8 mouse cellular contexts compared by ENCODE assay signal in the genomic region with DNA sequence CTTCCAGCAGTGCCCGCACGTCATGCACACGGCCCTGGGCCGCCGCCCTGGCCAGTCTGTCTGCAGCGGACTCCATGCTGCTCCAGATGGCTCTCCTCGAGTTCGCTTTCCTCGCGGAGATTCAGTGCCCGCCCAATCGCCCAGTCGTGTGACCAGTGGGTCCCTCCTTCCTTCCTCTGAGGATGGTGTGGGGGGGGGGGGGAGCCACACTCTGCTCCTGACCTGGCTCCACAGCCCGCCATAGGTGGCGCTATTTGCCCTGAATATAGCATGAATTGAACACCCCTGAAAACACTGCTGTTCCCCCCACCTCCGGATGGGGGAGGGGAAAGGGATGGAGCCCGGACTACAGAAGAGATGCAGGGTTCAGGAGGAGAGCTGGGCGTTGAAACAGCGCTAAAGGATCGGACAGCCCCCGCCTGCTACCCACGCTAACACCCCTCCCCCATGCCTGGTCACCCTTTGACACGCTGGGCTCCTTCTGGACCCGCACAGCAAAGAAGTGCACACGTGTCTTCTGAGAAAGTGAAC. TPM values are rescaled to one million over a fixed set of nuclear protein-coding genes. Genes with fewer than 3 reads are reported as not detected.
DNase-seq lines count a peak whose midpoint lies in the region; ATAC-seq and TF ChIP-seq lines count a peak whose summit lies in the region.

No protein-coding gene starts in this region.

- peak; percentile 39 for DNase-seq in gastrocnemius, adult 2 months
- DNase-seq in gastrocnemius, postnatal 25 days: no peak
- DNase-seq in liver, adult 2 months (ENCODE audit: extremely low read depth, low read depth, low spot score): no peak
- peak; percentile 67 for DNase-seq in neural tube, embryonic 11.5 days (ENCODE audit: low spot score)
- DNase-seq in MN1 (ENCODE audit: low spot score): no peak
- no peak for DNase-seq in spleen, adult 12 weeks (ENCODE audit: low spot score)

- no peak overlapping the region for H3K27ac ChIP-seq in gastrocnemius, adult 2 months
- H3K27ac ChIP-seq in bone marrow macrophage, adult 2 months (ENCODE audit: insufficient read depth, low read depth, low read length): 0 out of 2 replicates have a peak overlapping the region, but pooled peaks have one; percentile 3
- no peak overlapping the region for H3K27ac ChIP-seq in heart, embryonic 15.5 days
- H3K27ac ChIP-seq in liver, adult 2 months (replicated peaks; ENCODE audit: insufficient read depth, low read depth, low read length): no peak overlapping the region
- no peak overlapping the region for H3K27ac ChIP-seq in neural tube, embryonic 11.5 days (ENCODE audit: low read depth, low read length)

- no peak overlapping the region for H3K9ac ChIP-seq in heart, embryonic 15.5 days
- H3K9ac ChIP-seq in liver, adult 2 months (ENCODE audit: low read depth, low read length): no peak overlapping the region
- H3K9ac ChIP-seq in neural tube, embryonic 11.5 days (ENCODE audit: low read length): no peak overlapping the region

- H3K36me3 ChIP-seq in heart, embryonic 15.5 days: no peaks in the 10 kb centered on the region
- no peaks in the 10 kb centered on the region for H3K36me3 ChIP-seq in liver, adult 2 months (ENCODE audit: control insufficient read depth, insufficient read depth, low read length)
- no peaks in the 10 kb centered on the region for H3K36me3 ChIP-seq in neural tube, embryonic 11.5 days (ENCODE audit: control insufficient read depth, insufficient read depth, low read length)

- TF ChIP-seq CTCF in gastrocnemius, adult 2 months (IDR thresholded peaks at IDR 0.05): peak; percentile 34
- TF ChIP-seq CTCF in bone marrow macrophage, adult 2 months (IDR thresholded peaks at IDR 0.05; ENCODE audit: low read depth, low read length): peak; percentile 41; the same call in 1 of the 2 replicates
- TF ChIP-seq CTCF in liver, adult 2 months (IDR thresholded peaks at IDR 0.05; ENCODE audit: low read depth, low read length): peak; percentile 16; the same call in 1 of the 2 replicates

- H3K4me3 ChIP-seq in gastrocnemius, adult 2 months: peak overlapping the region; percentile 42
- peak overlapping the region; percentile 57 for H3K4me3 ChIP-seq in bone marrow macrophage, adult 2 months (ENCODE audit: insufficient read depth, low read length)
- peak overlapping the region; percentile 4 for H3K4me3 ChIP-seq in heart, embryonic 15.5 days
- no peak overlapping the region for H3K4me3 ChIP-seq in liver, adult 2 months (ENCODE audit: insufficient read depth, low read depth, low read length)
- H3K4me3 ChIP-seq in neural tube, embryonic 11.5 days (ENCODE audit: low read depth, low read length): no peak overlapping the region

- H3K79me2 ChIP-seq in liver, adult 2 months (ENCODE audit: control insufficient read depth, insufficient read depth, low read length): no peaks in the 10 kb centered on the region

- intact Hi-C loops in gastrocnemius, adult 2 months (cut with DNase I): no loop called here

- no peaks in the 10 kb centered on the region for H3K9me3 ChIP-seq in heart, embryonic 15.5 days (replicated peaks)
- H3K9me3 ChIP-seq in neural tube, embryonic 11.5 days (ENCODE audit: control insufficient read depth, low read length): no peaks in the 10 kb centered on the region

- peaks cover 81% of the 10 kb centered on the region for H3K27me3 ChIP-seq in heart, embryonic 15.5 days
- peaks cover 30% of the 10 kb centered on the region for H3K27me3 ChIP-seq in liver, adult 2 months (ENCODE audit: control insufficient read depth, insufficient read depth, low read length)
- H3K27me3 ChIP-seq in neural tube, embryonic 11.5 days (ENCODE audit: control insufficient read depth, insufficient read depth, low read length): peaks cover 84% of the 10 kb centered on the region

- no peak for TF ChIP-seq POLR2A in bone marrow macrophage, adult 2 months (IDR thresholded peaks at IDR 0.05; ENCODE audit: borderline replicate concordance, low read depth, low read length)
- no peak for TF ChIP-seq POLR2A in liver, adult 2 months (IDR thresholded peaks at IDR 0.05; ENCODE audit: extremely low read depth, insufficient read depth, low read length)

- no peak for ATAC-seq in heart, embryonic 15.5 days (replicated peaks; ENCODE audit: insufficient number of reproducible peaks, insufficient read depth, low FRiP score, low read depth)
- ATAC-seq in neural tube, embryonic 11.5 days (ENCODE audit: insufficient read depth, low FRiP score, low TSS enrichment): peak; percentile 85

- H3K4me1 ChIP-seq in bone marrow macrophage, adult 2 months (ENCODE audit: control insufficient read depth, insufficient read depth, low read length): peaks cover 4% of the 10 kb centered on the region; the same call in 1 of the 2 replicates
- H3K4me1 ChIP-seq in heart, embryonic 15.5 days (replicated peaks): peaks cover 6% of the 10 kb centered on the region
- no peaks in the 10 kb centered on the region for H3K4me1 ChIP-seq in liver, adult 2 months (ENCODE audit: control insufficient read depth, insufficient read depth, low read length)
- H3K4me1 ChIP-seq in neural tube, embryonic 11.5 days (ENCODE audit: control insufficient read depth, insufficient read depth, low read length): no peaks in the 10 kb centered on the region

- WGBS in heart, embryonic 15.5 days: 2% methylated on average over 25 of the region's 25 CpGs
- WGBS in liver, adult 2 months: 2% methylated on average over 25 of the region's 25 CpGs
- under 1% methylated on average over 25 of the region's 25 CpGs for WGBS in neural tube, embryonic 11.5 days

- peak overlapping the region; percentile 41 for H3K4me2 ChIP-seq in heart, embryonic 15.5 days
- no peak overlapping the region; the same call in 1 of the 2 replicates for H3K4me2 ChIP-seq in neural tube, embryonic 11.5 days (ENCODE audit: low read depth)

RNA-seq across cellular contexts. Expression of gene Cdkn2a, which starts 12.4 kb away (rescaled TPM):
- total RNA-seq in gastrocnemius, adult 2 months (2021): not detected
- total RNA-seq in gastrocnemius, postnatal 25 days (2021): not detected
- 0.87 TPM in 1 of 2 replicates, not detected in the other for polyA plus RNA-seq in bone marrow macrophage, adult 2 months (2012; ENCODE audit: insufficient read depth, insufficient read length, missing spikeins)
- polyA plus RNA-seq in heart, embryonic 15.5 days (2015; fragmentation: Nextera tagmentation; extraction: Ambion mirVana): 0.15 TPM in 1 of 2 replicates, not detected in the other
- total RNA-seq in liver, adult 2 months (2014; rRNA removed): 0.37 TPM in 1 of 2 replicates, not detected in the other
- 0.16 TPM in 1 of 2 replicates, not detected in the other for polyA plus RNA-seq in liver, adult 2 months (2012; rRNA removed)
- polyA plus RNA-seq in neural tube, embryonic 11.5 days (2014; fragmentation: Nextera tagmentation; extraction: Ambion mirVana): not detected in 2 replicates

RNA-seq across cellular contexts. Expression of gene Cdkn2b, which starts 28.7 kb away (rescaled TPM):
- total RNA-seq in gastrocnemius, adult 2 months (2021): under 1 TPM; 0.74 to 0.92 TPM
- total RNA-seq in gastrocnemius, postnatal 25 days (2021): under 1 TPM; 0.56 to 0.84 TPM
- polyA plus RNA-seq in bone marrow macrophage, adult 2 months (2012; ENCODE audit: insufficient read depth, insufficient read length, missing spikeins): not detected in 2 replicates
- 0.92 and 1.7 TPM in 2 replicates for polyA plus RNA-seq in heart, embryonic 15.5 days (2015; fragmentation: Nextera tagmentation; extraction: Ambion mirVana)
- total RNA-seq in liver, adult 2 months (2014; rRNA removed): 0.18 and 0.20 TPM in 2 replicates
- polyA plus RNA-seq in liver, adult 2 months (2012; rRNA removed): 0.10 and 0.13 TPM in 2 replicates
- 0.46 and 0.76 TPM in 2 replicates for polyA plus RNA-seq in neural tube, embryonic 11.5 days (2014; fragmentation: Nextera tagmentation; extraction: Ambion mirVana)

Comparison
In these comparisons a context has a peak if more than half of its experiments do, and no peak if none do; other contexts are left out.
1. DNase-seq: peak in gastrocnemius, adult 2 months (single experiment) and neural tube, embryonic 11.5 days (single experiment); none in gastrocnemius, postnatal 25 days (single experiment), liver, adult 2 months (single experiment), MN1 (single experiment) and spleen, adult 12 weeks (single experiment).
2. H3K4me3 ChIP-seq: peak in gastrocnemius, adult 2 months (single experiment), bone marrow macrophage, adult 2 months (single experiment) and heart, embryonic 15.5 days (single experiment); none in liver, adult 2 months (single experiment) and neural tube, embryonic 11.5 days (single experiment).
3. Peak in every context shown above with its lines, with median percentiles within 50 percentile points of each other: CTCF ChIP-seq.